Mouse (Mus musculus): ENCODE results near the gene Tmem221. TPM values are rescaled to one million over a fixed set of nuclear protein-coding genes. Genes with fewer than 3 reads are reported as not detected.
A peak's percentile ranks its signal among the peaks of the same experiment; 100 is the strongest.

Gene Tmem221
- total and polyA plus RNA-seq, 3 experiments: 4.1 to 35.2 (median 6.8) TPM

- no peak for DNase-seq
Measured at GRCm38 (mm10) chr8:71509316-71509715, 49.4 kb downstream of the Tmem221 start.

DNA sequence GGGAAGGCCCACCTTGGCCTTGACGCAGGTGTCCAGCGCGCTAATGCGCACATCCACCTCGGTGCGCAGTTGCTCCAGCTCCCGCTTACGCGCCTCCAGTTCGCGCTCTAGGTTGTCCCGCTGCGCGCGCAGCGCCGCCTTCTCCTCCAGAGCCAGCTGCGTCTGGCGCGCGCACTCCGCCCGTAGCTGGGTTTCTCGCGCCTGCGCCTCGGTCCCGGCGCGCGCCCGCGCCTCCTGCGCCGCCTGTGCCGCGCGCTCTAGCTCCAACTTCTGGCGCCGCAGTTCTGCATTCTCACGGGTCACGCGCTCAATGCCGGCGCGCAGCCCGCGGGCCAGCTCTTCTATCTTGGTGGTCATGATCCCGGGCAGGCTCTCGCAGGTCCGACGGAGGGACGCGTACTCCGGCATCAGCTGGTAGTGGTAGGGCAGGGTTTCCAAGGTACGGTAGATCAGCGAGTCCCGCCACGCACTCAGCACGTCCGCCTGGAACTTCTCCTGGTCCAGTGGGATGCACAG is 51.0 kb downstream of the Tmem221 start:
- peak; percentile 91 for DNase-seq

- peak; percentile 77 for DNase-seq
Measured at GRCm38 (mm10) chr8:71505979-71506378, 52.7 kb downstream of the Tmem221 start.

- no peak for DNase-seq
Measured at GRCm38 (mm10) chr8:71505326-71505725, 53.3 kb downstream of the Tmem221 start.

DNA sequence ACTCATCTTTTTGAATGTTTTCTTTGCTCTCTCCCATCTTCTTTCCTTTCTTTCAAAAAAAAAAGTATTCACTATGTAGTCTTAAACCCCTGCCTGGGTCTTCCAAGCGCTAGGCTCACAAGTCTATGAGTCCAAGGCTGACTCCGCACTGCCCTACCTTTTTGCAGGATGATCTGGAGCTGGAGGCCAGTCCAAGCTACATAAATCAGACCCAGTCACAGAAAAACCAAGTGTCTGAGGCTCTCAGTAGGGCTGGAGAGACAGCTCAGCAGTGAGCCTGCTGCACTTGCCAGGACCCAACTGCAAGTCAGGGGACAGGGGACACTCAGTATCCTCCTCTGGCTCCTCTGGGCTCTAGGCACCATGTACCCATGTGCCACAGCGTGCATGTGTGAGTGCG is 54.3 kb downstream of the Tmem221 start:
- DNase-seq: peak; percentile 50

Other genes starting within 250 kb of the Tmem221 start
- 100 to 1,000 TPM; 167 to 218 TPM for gene Use1, start 192.0 kb downstream of the Tmem221 start, total RNA-seq (2021)
- 69.3 and 79.6 TPM in 2 replicates for gene Use1, start 192.0 kb downstream of the Tmem221 start, polyA plus RNA-seq (2012; rRNA removed)
- gene Ocel1, start 187.6 kb downstream of the Tmem221 start, total RNA-seq (2021): 10 to 100 TPM; 16.5 to 17.8 TPM
- gene Ocel1, start 187.6 kb downstream of the Tmem221 start, polyA plus RNA-seq (2012; rRNA removed): 32.1 and 36.1 TPM in 2 replicates
- 10 to 100 TPM; 49.7 to 71.5 TPM for gene Nr2f6, start 176.9 kb downstream of the Tmem221 start, total RNA-seq (2021)
- 335 and 389 TPM in 2 replicates for gene Nr2f6, start 176.9 kb downstream of the Tmem221 start, polyA plus RNA-seq (2012; rRNA removed)
- gene Ushbp1, start 163.1 kb downstream of the Tmem221 start, total RNA-seq (2021): 10 to 100 TPM; 11.9 to 16.8 TPM
- gene Ushbp1, start 163.1 kb downstream of the Tmem221 start, polyA plus RNA-seq (2012; rRNA removed): 40.1 and 58.8 TPM in 2 replicates
- 100 to 1,000 TPM; 106 to 119 TPM for gene Babam1, start 162.0 kb downstream of the Tmem221 start, total RNA-seq (2021)
- gene Babam1, start 162.0 kb downstream of the Tmem221 start, polyA plus RNA-seq (2012; rRNA removed): 143 and 164 TPM in 2 replicates
- gene Ankle1, start 152.9 kb downstream of the Tmem221 start, total RNA-seq (2021): under 1 TPM; 0.48 to 0.58 TPM
- gene Ankle1, start 152.9 kb downstream of the Tmem221 start, polyA plus RNA-seq (2012; rRNA removed): 3.4 and 4.2 TPM in 2 replicates
- gene Abhd8, start 95.2 kb downstream of the Tmem221 start, total RNA-seq (2021): 10 to 100 TPM; 52.1 to 64.4 TPM
- gene Abhd8, start 95.2 kb downstream of the Tmem221 start, polyA plus RNA-seq (2012; rRNA removed): 220 and 223 TPM in 2 replicates
- gene Mrpl34, start 93.9 kb downstream of the Tmem221 start, total RNA-seq (2021): 100 to 1,000 TPM; 130 to 133 TPM
- 230 and 261 TPM in 2 replicates for gene Mrpl34, start 93.9 kb downstream of the Tmem221 start, polyA plus RNA-seq (2012; rRNA removed)
- 10 to 100 TPM; 54.7 to 76.7 TPM for gene Dda1, start 89.7 kb downstream of the Tmem221 start, total RNA-seq (2021)
- gene Dda1, start 89.7 kb downstream of the Tmem221 start, polyA plus RNA-seq (2012; rRNA removed): 129 and 149 TPM in 2 replicates
- 10 to 100 TPM in 1 of 2 experiments, 1 to 10 TPM in 1; 9.9 to 16.4 TPM for gene Ano8, start 72.9 kb downstream of the Tmem221 start, total RNA-seq (2021)
- gene Ano8, start 72.9 kb downstream of the Tmem221 start, polyA plus RNA-seq (2012; rRNA removed): 44.9 and 54.6 TPM in 2 replicates
- 10 to 100 TPM; 15.6 to 26.7 TPM for gene Gtpbp3, start 70.8 kb downstream of the Tmem221 start, total RNA-seq (2021)
- 58.3 and 77.4 TPM in 2 replicates for gene Gtpbp3, start 70.8 kb downstream of the Tmem221 start, polyA plus RNA-seq (2012; rRNA removed)
- gene Plvap, start 47.1 kb downstream of the Tmem221 start, total RNA-seq (2021): 100 to 1,000 TPM; 198 to 219 TPM
- gene Plvap, start 47.1 kb downstream of the Tmem221 start, polyA plus RNA-seq (2012; rRNA removed): 559 and 580 TPM in 2 replicates
- not detected for gene Ccdc194, start 33.2 kb downstream of the Tmem221 start, total RNA-seq (2021)
- not detected in 2 replicates for gene Ccdc194, start 33.2 kb downstream of the Tmem221 start, polyA plus RNA-seq (2012; rRNA removed)
- gene Bst2, start 21.4 kb downstream of the Tmem221 start, total RNA-seq (2021): 10 to 100 TPM; 63.1 to 98.6 TPM
- 457 and 528 TPM in 2 replicates for gene Bst2, start 21.4 kb downstream of the Tmem221 start, polyA plus RNA-seq (2012; rRNA removed)
- gene Mvb12a, start 15.9 kb downstream of the Tmem221 start, total RNA-seq (2021): 10 to 100 TPM; 64.7 to 74.4 TPM
- gene Mvb12a, start 15.9 kb downstream of the Tmem221 start, polyA plus RNA-seq (2012; rRNA removed): 230 and 237 TPM in 2 replicates
- gene Nxnl1, start 7.7 kb upstream of the Tmem221 start, total RNA-seq (2021): 1 to 10 TPM; 1.2 to 1.6 TPM
- 0.26 and 0.54 TPM in 2 replicates for gene Nxnl1, start 7.7 kb upstream of the Tmem221 start, polyA plus RNA-seq (2012; rRNA removed)
- 100 to 1,000 TPM; 195 to 212 TPM for gene Slc27a1, start 10.0 kb upstream of the Tmem221 start, total RNA-seq (2021)
- 479 and 725 TPM in 2 replicates for gene Slc27a1, start 10.0 kb upstream of the Tmem221 start, polyA plus RNA-seq (2012; rRNA removed)
- gene Pgls, start 33.3 kb upstream of the Tmem221 start, total RNA-seq (2021): 100 to 1,000 TPM; 125 to 142 TPM
- gene Pgls, start 33.3 kb upstream of the Tmem221 start, polyA plus RNA-seq (2012; rRNA removed): 675 and 694 TPM in 2 replicates
- gene Fam129c, start 38.8 kb upstream of the Tmem221 start, total RNA-seq (2021): 1 to 10 TPM; 2.1 to 2.5 TPM
- 2.0 and 2.5 TPM in 2 replicates for gene Fam129c, start 38.8 kb upstream of the Tmem221 start, polyA plus RNA-seq (2012; rRNA removed)
- 10 to 100 TPM; 53.3 to 60.8 TPM for gene Colgalt1, start 52.1 kb upstream of the Tmem221 start, total RNA-seq (2021)
- gene Colgalt1, start 52.1 kb upstream of the Tmem221 start, polyA plus RNA-seq (2012; rRNA removed): 201 and 217 TPM in 2 replicates
- 10 to 100 TPM in 1 of 2 experiments, 1 to 10 TPM in 1; 6.0 to 10.5 TPM for gene Unc13a, start 112.9 kb upstream of the Tmem221 start, total RNA-seq (2021)
- gene Unc13a, start 112.9 kb upstream of the Tmem221 start, polyA plus RNA-seq (2012; rRNA removed): 4.4 and 6.3 TPM in 2 replicates
- gene Jak3, start 117.4 kb upstream of the Tmem221 start, total RNA-seq (2021): 10 to 100 TPM in 1 of 2 experiments, 1 to 10 TPM in 1; 9.4 to 19.0 TPM
- gene Jak3, start 117.4 kb upstream of the Tmem221 start, polyA plus RNA-seq (2012; rRNA removed): 32.3 and 44.2 TPM in 2 replicates
- gene Insl3, start 130.3 kb upstream of the Tmem221 start, total RNA-seq (2021): 1 to 10 TPM; 7.1 to 7.5 TPM
- gene Insl3, start 130.3 kb upstream of the Tmem221 start, polyA plus RNA-seq (2012; rRNA removed): 39.2 and 39.3 TPM in 2 replicates
- 1 to 10 TPM; 4.4 to 5.7 TPM for gene B3gnt3, start 142.9 kb upstream of the Tmem221 start, total RNA-seq (2021)
- gene B3gnt3, start 142.9 kb upstream of the Tmem221 start, polyA plus RNA-seq (2012; rRNA removed): 14.4 and 17.5 TPM in 2 replicates
- gene Fcho1, start 166.8 kb upstream of the Tmem221 start, total RNA-seq (2021): 1 to 10 TPM; 1.8 to 2.7 TPM
- gene Fcho1, start 166.8 kb upstream of the Tmem221 start, polyA plus RNA-seq (2012; rRNA removed): 8.2 and 10.6 TPM in 2 replicates